Mouse (Mus musculus): Measurements from ENCODE around the gene Ebf3. TPM values are rescaled to one million over a fixed set of nuclear protein-coding genes. Genes with fewer than 3 reads are reported as not detected.

Ebf3 gene
- polyA plus RNA-seq, 1 experiment from 2014 or later = not detected

- H3K4me2 ChIP-seq (ENCODE audit: low read depth, low read length) = no peak overlapping the region
- no peaks in the 10 kb centered on the region for H3K4me1 ChIP-seq (ENCODE audit: control insufficient read depth, low read depth, low read length)
- 61% methylated on average over 6 of the region's 6 CpGs for whole genome bisulfite sequencing (ENCODE audit: insufficient replicate concordance)
- H3K27ac ChIP-seq (ENCODE audit: low read length) = no peak overlapping the region
- no peaks in the 10 kb centered on the region for H3K9me3 ChIP-seq (replicated peaks; ENCODE audit: control insufficient read depth, low read length)
- no peak overlapping the region for H3K4me3 ChIP-seq (ENCODE audit: low read depth, low read length)
- no peak for ATAC-seq (ENCODE audit: low read depth)
- H3K9ac ChIP-seq (ENCODE audit: low read depth, low read length) = no peak overlapping the region
- H3K27me3 ChIP-seq (ENCODE audit: control insufficient read depth, insufficient read depth, low read depth, low read length) = no peaks in the 10 kb centered on the region
- H3K36me3 ChIP-seq (ENCODE audit: control insufficient read depth, insufficient read depth) = no peaks in the 10 kb centered on the region
These were observed 91.3 kb downstream of the Ebf3 start for GRCm38 (mm10) chr7:137222831-137223505.

GRCm38 (mm10) chr7:137221599-137221998 is 92.6 kb downstream of the Ebf3 start:
- ATAC-seq (ENCODE audit: low read depth) = no peak
- Histone ChIP-seq H3K4me1 (ENCODE audit: control insufficient read depth, low read depth, low read length) (no peaks in the 10 kb centered on the region), H3K27me3 (ENCODE audit: control insufficient read depth, insufficient read depth, low read depth, low read length) (no peaks in the 10 kb centered on the region), H3K4me3 (ENCODE audit: low read depth, low read length) (no peak overlapping the region), H3K27ac (ENCODE audit: low read length) (no peak overlapping the region), H3K4me2 (ENCODE audit: low read depth, low read length) (no peak overlapping the region), H3K9me3 (replicated peaks; ENCODE audit: control insufficient read depth, low read length) (no peaks in the 10 kb centered on the region), H3K36me3 (ENCODE audit: control insufficient read depth, insufficient read depth) (no peaks in the 10 kb centered on the region), H3K9ac (ENCODE audit: low read depth, low read length) (no peak overlapping the region)
- 31% methylated on average over 6 of the region's 6 CpGs for WGBS (ENCODE audit: insufficient replicate concordance)

GRCm38 (mm10) chr7:137220436-137220835 is 93.8 kb downstream of the Ebf3 start:
- Histone ChIP-seq H3K4me2 (ENCODE audit: low read depth, low read length) (no peak overlapping the region), H3K27ac (ENCODE audit: low read length) (no peak overlapping the region), H3K4me3 (ENCODE audit: low read depth, low read length) (no peak overlapping the region), H3K36me3 (ENCODE audit: control insufficient read depth, insufficient read depth) (no peaks in the 10 kb centered on the region), H3K4me1 (ENCODE audit: control insufficient read depth, low read depth, low read length) (no peaks in the 10 kb centered on the region), H3K27me3 (ENCODE audit: control insufficient read depth, insufficient read depth, low read depth, low read length) (no peaks in the 10 kb centered on the region), H3K9ac (ENCODE audit: low read depth, low read length) (no peak overlapping the region), H3K9me3 (replicated peaks; ENCODE audit: control insufficient read depth, low read length) (no peaks in the 10 kb centered on the region)
- ATAC-seq (ENCODE audit: low read depth) = no peak
- WGBS (ENCODE audit: insufficient replicate concordance) = 74% methylated on average over 4 of the region's 4 CpGs

GRCm38 (mm10) chr7:137218706-137219105 is 95.5 kb downstream of the Ebf3 start:
- 65% methylated on average over 12 of the region's 12 CpGs for WGBS (ENCODE audit: insufficient replicate concordance)

GRCm38 (mm10) chr7:137213444-137213843 is 100.8 kb downstream of the Ebf3 start:
- H3K27me3 ChIP-seq (ENCODE audit: control insufficient read depth, insufficient read depth, low read depth, low read length) = no peaks in the 10 kb centered on the region
- no peak overlapping the region for H3K4me3 ChIP-seq (ENCODE audit: low read depth, low read length)
- H3K9ac ChIP-seq (ENCODE audit: low read depth, low read length) = no peak overlapping the region
- H3K9me3 ChIP-seq (replicated peaks; ENCODE audit: control insufficient read depth, low read length) = no peaks in the 10 kb centered on the region
- H3K4me2 ChIP-seq (ENCODE audit: low read depth, low read length) = no peak overlapping the region
- no peak overlapping the region for H3K27ac ChIP-seq (ENCODE audit: low read length)
- H3K4me1 ChIP-seq (ENCODE audit: control insufficient read depth, low read depth, low read length) = no peaks in the 10 kb centered on the region
- 39% methylated on average over 1 of the region's 1 CpGs for WGBS (ENCODE audit: insufficient replicate concordance)
- ATAC-seq (ENCODE audit: low read depth) = no peak
- no peaks in the 10 kb centered on the region for H3K36me3 ChIP-seq (ENCODE audit: control insufficient read depth, insufficient read depth)

More at GRCm38 (mm10) chr7:137218706-137219105, 95.5 kb downstream of the Ebf3 start:
- no peak for ATAC-seq (ENCODE audit: low read depth)
- Histone ChIP-seq H3K4me2 (ENCODE audit: low read depth, low read length) (no peak overlapping the region), H3K27ac (ENCODE audit: low read length) (no peak overlapping the region), H3K36me3 (ENCODE audit: control insufficient read depth, insufficient read depth) (no peaks in the 10 kb centered on the region), H3K27me3 (ENCODE audit: control insufficient read depth, insufficient read depth, low read depth, low read length) (no peaks in the 10 kb centered on the region), H3K9ac (ENCODE audit: low read depth, low read length) (no peak overlapping the region), H3K4me3 (ENCODE audit: low read depth, low read length) (no peak overlapping the region), H3K4me1 (ENCODE audit: control insufficient read depth, low read depth, low read length) (no peaks in the 10 kb centered on the region), H3K9me3 (replicated peaks; ENCODE audit: control insufficient read depth, low read length) (no peaks in the 10 kb centered on the region)

GRCm38 (mm10) chr7:137211332-137211731 is 102.9 kb downstream of the Ebf3 start:
- WGBS (ENCODE audit: insufficient replicate concordance) = 39% methylated on average over 4 of the region's 4 CpGs
- ATAC-seq (ENCODE audit: low read depth) = no peak

GRCm38 (mm10) chr7:137209688-137210345 is 104.4 kb downstream of the Ebf3 start:
- Histone ChIP-seq H3K4me2 (ENCODE audit: low read depth, low read length) (no peak overlapping the region), H3K9ac (ENCODE audit: low read depth, low read length) (no peak overlapping the region), H3K27ac (ENCODE audit: low read length) (no peak overlapping the region), H3K27me3 (ENCODE audit: control insufficient read depth, insufficient read depth, low read depth, low read length) (no peaks in the 10 kb centered on the region), H3K36me3 (ENCODE audit: control insufficient read depth, insufficient read depth) (no peaks in the 10 kb centered on the region), H3K4me3 (ENCODE audit: low read depth, low read length) (no peak overlapping the region), H3K4me1 (ENCODE audit: control insufficient read depth, low read depth, low read length) (no peaks in the 10 kb centered on the region), H3K9me3 (replicated peaks; ENCODE audit: control insufficient read depth, low read length) (no peaks in the 10 kb centered on the region)
- 68% methylated on average over 15 of the region's 15 CpGs for WGBS (ENCODE audit: insufficient replicate concordance)
- ATAC-seq (ENCODE audit: low read depth) = no peak

More at GRCm38 (mm10) chr7:137211332-137211731, 102.9 kb downstream of the Ebf3 start:
- Histone ChIP-seq H3K4me1 (ENCODE audit: control insufficient read depth, low read depth, low read length) (no peaks in the 10 kb centered on the region), H3K27me3 (ENCODE audit: control insufficient read depth, insufficient read depth, low read depth, low read length) (no peaks in the 10 kb centered on the region), H3K4me3 (ENCODE audit: low read depth, low read length) (no peak overlapping the region), H3K9ac (ENCODE audit: low read depth, low read length) (no peak overlapping the region), H3K27ac (ENCODE audit: low read length) (no peak overlapping the region), H3K4me2 (ENCODE audit: low read depth, low read length) (no peak overlapping the region), H3K9me3 (replicated peaks; ENCODE audit: control insufficient read depth, low read length) (no peaks in the 10 kb centered on the region), H3K36me3 (ENCODE audit: control insufficient read depth, insufficient read depth) (no peaks in the 10 kb centered on the region)

GRCm38 (mm10) chr7:137208556-137208955 is 105.7 kb downstream of the Ebf3 start:
- no peak overlapping the region for H3K9ac ChIP-seq (ENCODE audit: low read depth, low read length)
- no peaks in the 10 kb centered on the region for H3K36me3 ChIP-seq (ENCODE audit: control insufficient read depth, insufficient read depth)
- ATAC-seq (ENCODE audit: low read depth) = no peak
- H3K4me2 ChIP-seq (ENCODE audit: low read depth, low read length) = no peak overlapping the region
- H3K4me1 ChIP-seq (ENCODE audit: control insufficient read depth, low read depth, low read length) = no peaks in the 10 kb centered on the region
- H3K27me3 ChIP-seq (ENCODE audit: control insufficient read depth, insufficient read depth, low read depth, low read length) = no peaks in the 10 kb centered on the region
- H3K27ac ChIP-seq (ENCODE audit: low read length) = no peak overlapping the region
- H3K4me3 ChIP-seq (ENCODE audit: low read depth, low read length) = no peak overlapping the region
- WGBS (ENCODE audit: insufficient replicate concordance) = 35% methylated on average over 5 of the region's 5 CpGs
- no peaks in the 10 kb centered on the region for H3K9me3 ChIP-seq (replicated peaks; ENCODE audit: control insufficient read depth, low read length)

- no peaks in the 10 kb centered on the region for H3K36me3 ChIP-seq (ENCODE audit: control insufficient read depth, insufficient read depth)
- no peak for ATAC-seq (ENCODE audit: low read depth)
- no peak overlapping the region for H3K9ac ChIP-seq (ENCODE audit: low read depth, low read length)
- no peaks in the 10 kb centered on the region for H3K4me1 ChIP-seq (ENCODE audit: control insufficient read depth, low read depth, low read length)
- no peak overlapping the region for H3K4me3 ChIP-seq (ENCODE audit: low read depth, low read length)
- no peaks in the 10 kb centered on the region for H3K9me3 ChIP-seq (replicated peaks; ENCODE audit: control insufficient read depth, low read length)
- H3K27ac ChIP-seq (ENCODE audit: low read length) = no peak overlapping the region
- 80% methylated on average over 21 of the region's 21 CpGs for WGBS (ENCODE audit: insufficient replicate concordance)
- H3K27me3 ChIP-seq (ENCODE audit: control insufficient read depth, insufficient read depth, low read depth, low read length) = no peaks in the 10 kb centered on the region
- no peak overlapping the region for H3K4me2 ChIP-seq (ENCODE audit: low read depth, low read length)
These were observed 107.4 kb downstream of the Ebf3 start for GRCm38 (mm10) chr7:137206770-137207285.
